Mouse (Mus musculus) forebrain, embryonic 11.5 days (tissue): Measurements from ENCODE around the gene Xlr5a. TPM values are rescaled to one million over a fixed set of nuclear protein-coding genes. Genes with fewer than 3 reads are reported as not detected.
"Not testable (repeated sequence)": the region's sequence is repeated elsewhere in the genome, so short reads cannot be mapped to it uniquely, and the experiment has no call there.

Source experiments
- ATAC-seq: fragments of 200-750 bp; cut with Nextera tagmentation; replicated peaks from 2 replicates; pipeline ENCODE4 v1.8.0; 2017; ENCODE audit warnings: moderate TSS enrichment; ENCODE audit not compliant: low FRiP score
- DNase-seq: peaks from one replicate; pipeline ENCODE4 v3.0.0-alpha.2; 2017; ENCODE audit warnings: low spot score
- H3K27ac ChIP-seq: fragments of 300-500 bp; sonication (generic); 2 replicates; pipeline ENCODE4 v1.5.1; 2014; ENCODE audit warnings: low read depth, low read length
- H3K27me3 ChIP-seq: fragments of 300-500 bp; sonication (generic); 2 replicates; pipeline ENCODE4 v1.6.1; 2014; ENCODE audit warnings: mild to moderate bottlenecking, low read length, mixed read lengths; ENCODE audit not compliant: control insufficient read depth, insufficient read depth
- H3K36me3 ChIP-seq: fragments of 300-500 bp; sonication (generic); 2 replicates; pipeline ENCODE4 v1.6.1; 2014; ENCODE audit warnings: mild to moderate bottlenecking, low read length, moderate library complexity, mixed read lengths; ENCODE audit not compliant: control insufficient read depth, insufficient read depth
- H3K4me1 ChIP-seq: fragments of 300-500 bp; sonication (generic); replicated peaks from 2 replicates; pipeline ENCODE4 v1.6.1; 2014; ENCODE audit warnings: low read length, mixed read lengths; ENCODE audit not compliant: control insufficient read depth, insufficient read depth
- H3K4me2 ChIP-seq: fragments of 300-500 bp; sonication (generic); 2 replicates; pipeline ENCODE4 v1.6.1; 2014; ENCODE audit warnings: low read depth, mild to moderate bottlenecking, low read length, moderate library complexity, mixed read lengths; ENCODE audit not compliant: severe bottlenecking
- H3K4me3 ChIP-seq: fragments of 300-500 bp; sonication (generic); 2 replicates; pipeline ENCODE4 v1.5.1; 2014; ENCODE audit warnings: low read depth, low read length
- H3K9ac ChIP-seq: fragments of 300-500 bp; sonication (generic); 2 replicates; pipeline ENCODE4 v1.6.1; 2014; ENCODE audit warnings: low read length
- H3K9me3 ChIP-seq: fragments of 300-500 bp; sonication (generic); 2 replicates; pipeline ENCODE4 v1.6.1; 2016; ENCODE audit warnings: low read length, mixed read lengths; ENCODE audit not compliant: control insufficient read depth
- WGBS: fragments of 180-500 bp; shearing (Covaris S2); extraction: QIAGEN DNeasy Blood & Tissue Kit; methylation state at CpG from one replicate; pipeline ENCODE4 v1.1.7; 2014; 5-methylcytosine and 5-hydroxymethylcytosine counted together
- polyA plus RNA-seq: library from polyadenylated mRNA; unstranded; fragments of >200 nt; fragmentation: Nextera tagmentation; extraction: Ambion mirVana; gene quantifications from 2 replicates; pipeline ENCODE4 v1.2.1, GENCODE M21; 2014

The Xlr5a gene
- polyA plus RNA-seq, 1 experiment from 2014 or later = not detected

- ATAC-seq, H3K27ac ChIP-seq, H3K9me3 ChIP-seq, H3K4me1 ChIP-seq, H3K36me3 ChIP-seq, H3K4me2 ChIP-seq, H3K27me3 ChIP-seq, DNase-seq, H3K9ac ChIP-seq, H3K4me3 ChIP-seq: not testable (repeated sequence)
- WGBS = 85% methylated on average over 6 of the region's 10 CpGs
Observed at GRCm38 (mm10) chrX:73295745-73296144, 3.0 kb upstream of the Xlr5a start.

- not testable (repeated sequence) for H3K9me3 ChIP-seq, H3K9ac ChIP-seq, H3K4me1 ChIP-seq, H3K4me2 ChIP-seq, ATAC-seq, DNase-seq, H3K36me3 ChIP-seq, H3K27ac ChIP-seq, H3K27me3 ChIP-seq, H3K4me3 ChIP-seq
- WGBS = 88% methylated on average over 14 of the region's 14 CpGs
Observed at GRCm38 (mm10) chrX:73265270-73265669, 27.5 kb downstream of the Xlr5a start, which contains the start of gene Xlr3c. TSS of gene Xlr3c (minus strand) at chrX:73265390.

- not testable (repeated sequence) for H3K36me3 ChIP-seq, ATAC-seq, H3K4me1 ChIP-seq, H3K9me3 ChIP-seq, H3K4me3 ChIP-seq, H3K4me2 ChIP-seq, H3K27ac ChIP-seq, H3K27me3 ChIP-seq, DNase-seq, H3K9ac ChIP-seq
- 82% methylated on average over 1 of the region's 2 CpGs for WGBS
Observed at GRCm38 (mm10) chrX:73262428-73262827, 30.3 kb downstream of the Xlr5a start.

GRCm38 (mm10) chrX:73242821-73243325 lies 49.9 kb downstream of the Xlr5a start, which contains the start of gene Xlr4c:
TSS of gene Xlr4c (minus strand) at chrX:73243130.
- H3K4me1 ChIP-seq, H3K9ac ChIP-seq, ATAC-seq, H3K27me3 ChIP-seq, H3K4me3 ChIP-seq, H3K27ac ChIP-seq, H3K36me3 ChIP-seq, H3K9me3 ChIP-seq, DNase-seq, H3K4me2 ChIP-seq: not testable (repeated sequence)
- WGBS = 85% methylated on average over 12 of the region's 14 CpGs

- DNase-seq = no peak
- H3K4me1 ChIP-seq = no peaks in the 10 kb centered on the region
- H3K9me3 ChIP-seq = no peaks in the 10 kb centered on the region
- no peak overlapping the region for H3K27ac ChIP-seq
- 34% methylated on average over 3 of the region's 3 CpGs for WGBS
- H3K4me3 ChIP-seq = peak overlapping the region; percentile 54
- no peaks in the 10 kb centered on the region for H3K27me3 ChIP-seq
- peak overlapping the region; percentile 64 for H3K4me2 ChIP-seq
- no peaks in the 10 kb centered on the region for H3K36me3 ChIP-seq
- no peak for ATAC-seq
- peak overlapping the region; percentile 68 for H3K9ac ChIP-seq
Observed at GRCm38 (mm10) chrX:73229288-73229687, 63.5 kb downstream of the Xlr5a start.

GRCm38 (mm10) chrX:73228606-73229214 lies 64.1 kb downstream of the Xlr5a start:
- no peaks in the 10 kb centered on the region for H3K36me3 ChIP-seq
- H3K27me3 ChIP-seq = no peaks in the 10 kb centered on the region
- no peaks in the 10 kb centered on the region for H3K9me3 ChIP-seq
- ATAC-seq = peak; percentile 60
- peak overlapping the region; percentile 80 for H3K27ac ChIP-seq
- no peaks in the 10 kb centered on the region for H3K4me1 ChIP-seq
- peak overlapping the region; percentile 54 for H3K4me3 ChIP-seq
- 22% methylated on average over 36 of the region's 51 CpGs for WGBS
- peak overlapping the region; percentile 68 for H3K9ac ChIP-seq
- H3K4me2 ChIP-seq = peak overlapping the region; percentile 64
- DNase-seq = peak; percentile 65

GRCm38 (mm10) chrX:73227914-73228605 lies 64.7 kb downstream of the Xlr5a start, which contains the start of gene F8a:
TSS of gene F8a (plus strand) at chrX:73228291.
- WGBS = 19% methylated on average over 36 of the region's 39 CpGs
- Histone ChIP-seq H3K27me3 (no peaks in the 10 kb centered on the region), H3K4me3 (peak within 1 kb of the TSS; percentile 54), H3K27ac (peak within 1 kb of the TSS; percentile 80), H3K9ac (peak within 1 kb of the TSS; percentile 68), H3K4me1 (no peaks in the 10 kb centered on the region), H3K4me2 (peak within 1 kb of the TSS; percentile 64), H3K36me3 (no peaks in the 10 kb centered on the region), H3K9me3 (no peaks in the 10 kb centered on the region)
- ATAC-seq (peak; percentile 96), DNase-seq (peak; percentile 86)

- DNase-seq = no peak
- no peak overlapping the region for H3K27ac ChIP-seq
- no peak overlapping the region for H3K9ac ChIP-seq
- H3K4me3 ChIP-seq = no peak overlapping the region
- ATAC-seq = no peak
- no peak overlapping the region for H3K4me2 ChIP-seq
- no peaks in the 10 kb centered on the region for H3K9me3 ChIP-seq
- H3K36me3 ChIP-seq = no peaks in the 10 kb centered on the region
- no peaks in the 10 kb centered on the region for H3K27me3 ChIP-seq
- WGBS = 60% methylated on average over 1 of the region's 1 CpGs
- no peaks in the 10 kb centered on the region for H3K4me1 ChIP-seq
Observed at GRCm38 (mm10) chrX:73225365-73225764, 67.4 kb downstream of the Xlr5a start.
